Mouse (Mus musculus): ENCODE results near the gene Ccnjl. TPM values are rescaled to one million over a fixed set of nuclear protein-coding genes. Genes with fewer than 3 reads are reported as not detected.
A peak's percentile ranks its signal among the peaks of the same experiment; 100 is the strongest.

Gene Ccnjl
- polyA plus RNA-seq, 1 experiment from 2014 or later: 14.6 TPM

- Histone ChIP-seq H3K27me3 (replicated peaks; ENCODE audit: control insufficient read depth, insufficient read depth, low read length) (no peaks in the 10 kb centered on the region), H3K4me3 (ENCODE audit: low read length) (no peak overlapping the region), H3K27ac (ENCODE audit: low read length) (no peak overlapping the region), H3K4me2 (ENCODE audit: low read depth, low read length) (no peak overlapping the region), H3K9me3 (ENCODE audit: control insufficient read depth, low read length) (no peaks in the 10 kb centered on the region), H3K36me3 (ENCODE audit: control insufficient read depth, insufficient read depth, low read length) (peaks cover 2% of the 10 kb centered on the region; the same call in 1 of the 2 replicates), H3K4me1 (ENCODE audit: control insufficient read depth, insufficient read depth, low read length) (peaks cover 27% of the 10 kb centered on the region), H3K9ac (ENCODE audit: low read depth, low read length) (no peak overlapping the region)
- no peak for ATAC-seq
- 84% methylated on average over 15 of the region's 15 CpGs for WGBS
Observed at GRCm38 (mm10) chr11:43543711-43544466, 15.3 kb downstream of the Ccnjl start.

GRCm38 (mm10) chr11:43544819-43545218, 16.2 kb downstream of the Ccnjl start:
- WGBS: 75% methylated on average over 7 of the region's 7 CpGs
- Histone ChIP-seq H3K4me2 (ENCODE audit: low read depth, low read length) (no peak overlapping the region), H3K27ac (ENCODE audit: low read length) (no peak overlapping the region), H3K27me3 (replicated peaks; ENCODE audit: control insufficient read depth, insufficient read depth, low read length) (no peaks in the 10 kb centered on the region), H3K9me3 (ENCODE audit: control insufficient read depth, low read length) (no peaks in the 10 kb centered on the region), H3K4me1 (ENCODE audit: control insufficient read depth, insufficient read depth, low read length) (peaks cover 29% of the 10 kb centered on the region), H3K36me3 (ENCODE audit: control insufficient read depth, insufficient read depth, low read length) (peaks cover 2% of the 10 kb centered on the region; the same call in 1 of the 2 replicates), H3K4me3 (ENCODE audit: low read length) (no peak overlapping the region), H3K9ac (ENCODE audit: low read depth, low read length) (no peak overlapping the region)
- no peak for ATAC-seq

GRCm38 (mm10) chr11:43545873-43546475, 17.4 kb downstream of the Ccnjl start:
- Histone ChIP-seq H3K27ac (ENCODE audit: low read length) (no peak overlapping the region; the same call in 1 of the 2 replicates), H3K4me3 (ENCODE audit: low read length) (no peak overlapping the region), H3K9me3 (ENCODE audit: control insufficient read depth, low read length) (no peaks in the 10 kb centered on the region), H3K4me2 (ENCODE audit: low read depth, low read length) (no peak overlapping the region), H3K36me3 (ENCODE audit: control insufficient read depth, insufficient read depth, low read length) (peaks cover 2% of the 10 kb centered on the region; the same call in 1 of the 2 replicates), H3K4me1 (ENCODE audit: control insufficient read depth, insufficient read depth, low read length) (peaks cover 37% of the 10 kb centered on the region), H3K27me3 (replicated peaks; ENCODE audit: control insufficient read depth, insufficient read depth, low read length) (no peaks in the 10 kb centered on the region), H3K9ac (ENCODE audit: low read depth, low read length) (no peak overlapping the region)
- ATAC-seq: no peak
- WGBS: 60% methylated on average over 16 of the region's 16 CpGs

- H3K4me1 ChIP-seq (ENCODE audit: control insufficient read depth, insufficient read depth, low read length): peaks cover 43% of the 10 kb centered on the region
- no peak for ATAC-seq
- H3K27me3 ChIP-seq (replicated peaks; ENCODE audit: control insufficient read depth, insufficient read depth, low read length): no peaks in the 10 kb centered on the region
- no peaks in the 10 kb centered on the region for H3K9me3 ChIP-seq (ENCODE audit: control insufficient read depth, low read length)
- H3K27ac ChIP-seq (ENCODE audit: low read length): no peak overlapping the region
- H3K4me3 ChIP-seq (ENCODE audit: low read length): no peak overlapping the region
- WGBS: 80% methylated on average over 4 of the region's 4 CpGs
- H3K4me2 ChIP-seq (ENCODE audit: low read depth, low read length): no peak overlapping the region
- H3K9ac ChIP-seq (ENCODE audit: low read depth, low read length): no peak overlapping the region
- H3K36me3 ChIP-seq (ENCODE audit: control insufficient read depth, insufficient read depth, low read length): peaks cover 2% of the 10 kb centered on the region; the same call in 1 of the 2 replicates
Observed at GRCm38 (mm10) chr11:43546678-43547077, 18.1 kb downstream of the Ccnjl start.

- peak overlapping the region; percentile 80 for H3K27ac ChIP-seq (ENCODE audit: low read length)
- H3K9ac ChIP-seq (ENCODE audit: low read depth, low read length): peak overlapping the region; percentile 4; the same call in 1 of the 2 replicates
- peak; percentile 15 for ATAC-seq
- H3K27me3 ChIP-seq (replicated peaks; ENCODE audit: control insufficient read depth, insufficient read depth, low read length): no peaks in the 10 kb centered on the region
- H3K4me1 ChIP-seq (ENCODE audit: control insufficient read depth, insufficient read depth, low read length): peaks cover 37% of the 10 kb centered on the region
- WGBS: 24% methylated on average over 7 of the region's 7 CpGs
- H3K36me3 ChIP-seq (ENCODE audit: control insufficient read depth, insufficient read depth, low read length): peaks cover 2% of the 10 kb centered on the region; the same call in 1 of the 2 replicates
- H3K4me2 ChIP-seq (ENCODE audit: low read depth, low read length): peak overlapping the region; percentile 11
- no peak overlapping the region for H3K4me3 ChIP-seq (ENCODE audit: low read length)
- no peaks in the 10 kb centered on the region for H3K9me3 ChIP-seq (ENCODE audit: control insufficient read depth, low read length)
Observed at GRCm38 (mm10) chr11:43548148-43548547, 19.6 kb downstream of the Ccnjl start.

GRCm38 (mm10) chr11:43548657-43549435, 20.3 kb downstream of the Ccnjl start:
- no peak overlapping the region for H3K4me3 ChIP-seq (ENCODE audit: low read length)
- no peaks in the 10 kb centered on the region; the same call in 1 of the 2 replicates for H3K36me3 ChIP-seq (ENCODE audit: control insufficient read depth, insufficient read depth, low read length)
- WGBS: 38% methylated on average over 12 of the region's 12 CpGs
- peak overlapping the region; percentile 80 for H3K27ac ChIP-seq (ENCODE audit: low read length)
- peak overlapping the region; percentile 11 for H3K4me2 ChIP-seq (ENCODE audit: low read depth, low read length)
- ATAC-seq: peak; percentile 73
- no peaks in the 10 kb centered on the region for H3K9me3 ChIP-seq (ENCODE audit: control insufficient read depth, low read length)
- H3K27me3 ChIP-seq (replicated peaks; ENCODE audit: control insufficient read depth, insufficient read depth, low read length): no peaks in the 10 kb centered on the region
- H3K9ac ChIP-seq (ENCODE audit: low read depth, low read length): peak overlapping the region; percentile 51; the same call in 1 of the 2 replicates
- H3K4me1 ChIP-seq (ENCODE audit: control insufficient read depth, insufficient read depth, low read length): peaks cover 37% of the 10 kb centered on the region

GRCm38 (mm10) chr11:43549701-43550100, 21.1 kb downstream of the Ccnjl start:
- Histone ChIP-seq H3K4me3 (ENCODE audit: low read length) (no peak overlapping the region), H3K9me3 (ENCODE audit: control insufficient read depth, low read length) (no peaks in the 10 kb centered on the region), H3K27me3 (replicated peaks; ENCODE audit: control insufficient read depth, insufficient read depth, low read length) (no peaks in the 10 kb centered on the region), H3K4me1 (ENCODE audit: control insufficient read depth, insufficient read depth, low read length) (peaks cover 37% of the 10 kb centered on the region), H3K4me2 (ENCODE audit: low read depth, low read length) (peak overlapping the region; percentile 7; the same call in 1 of the 2 replicates), H3K27ac (ENCODE audit: low read length) (peak overlapping the region; percentile 80), H3K9ac (ENCODE audit: low read depth, low read length) (peak overlapping the region; percentile 51), H3K36me3 (ENCODE audit: control insufficient read depth, insufficient read depth, low read length) (no peaks in the 10 kb centered on the region)
- WGBS: 33% methylated on average over 11 of the region's 11 CpGs
- peak; percentile 55 for ATAC-seq

GRCm38 (mm10) chr11:43551756-43552155, 23.2 kb downstream of the Ccnjl start:
- Histone ChIP-seq H3K4me3 (ENCODE audit: low read length) (no peak overlapping the region), H3K9me3 (ENCODE audit: control insufficient read depth, low read length) (no peaks in the 10 kb centered on the region), H3K27ac (ENCODE audit: low read length) (peak overlapping the region; percentile 82), H3K4me1 (ENCODE audit: control insufficient read depth, insufficient read depth, low read length) (peaks cover 37% of the 10 kb centered on the region), H3K36me3 (ENCODE audit: control insufficient read depth, insufficient read depth, low read length) (no peaks in the 10 kb centered on the region), H3K4me2 (ENCODE audit: low read depth, low read length) (0 out of 2 replicates have a peak overlapping the region, but pooled peaks have one; percentile 17), H3K9ac (ENCODE audit: low read depth, low read length) (no peak overlapping the region), H3K27me3 (replicated peaks; ENCODE audit: control insufficient read depth, insufficient read depth, low read length) (no peaks in the 10 kb centered on the region)
- ATAC-seq: peak; percentile 85
- WGBS: 64% methylated on average over 3 of the region's 3 CpGs

GRCm38 (mm10) chr11:43552675-43553074, 24.1 kb downstream of the Ccnjl start:
- H3K9me3 ChIP-seq (ENCODE audit: control insufficient read depth, low read length): no peaks in the 10 kb centered on the region
- H3K4me2 ChIP-seq (ENCODE audit: low read depth, low read length): no peak overlapping the region
- H3K36me3 ChIP-seq (ENCODE audit: control insufficient read depth, insufficient read depth, low read length): no peaks in the 10 kb centered on the region
- ATAC-seq: no peak
- no peak overlapping the region for H3K9ac ChIP-seq (ENCODE audit: low read depth, low read length)
- no peak overlapping the region for H3K27ac ChIP-seq (ENCODE audit: low read length)
- H3K4me1 ChIP-seq (ENCODE audit: control insufficient read depth, insufficient read depth, low read length): peaks cover 37% of the 10 kb centered on the region
- no peaks in the 10 kb centered on the region for H3K27me3 ChIP-seq (replicated peaks; ENCODE audit: control insufficient read depth, insufficient read depth, low read length)
- 80% methylated on average over 6 of the region's 6 CpGs for WGBS
- no peak overlapping the region for H3K4me3 ChIP-seq (ENCODE audit: low read length)
